In the genomic region with DNA sequence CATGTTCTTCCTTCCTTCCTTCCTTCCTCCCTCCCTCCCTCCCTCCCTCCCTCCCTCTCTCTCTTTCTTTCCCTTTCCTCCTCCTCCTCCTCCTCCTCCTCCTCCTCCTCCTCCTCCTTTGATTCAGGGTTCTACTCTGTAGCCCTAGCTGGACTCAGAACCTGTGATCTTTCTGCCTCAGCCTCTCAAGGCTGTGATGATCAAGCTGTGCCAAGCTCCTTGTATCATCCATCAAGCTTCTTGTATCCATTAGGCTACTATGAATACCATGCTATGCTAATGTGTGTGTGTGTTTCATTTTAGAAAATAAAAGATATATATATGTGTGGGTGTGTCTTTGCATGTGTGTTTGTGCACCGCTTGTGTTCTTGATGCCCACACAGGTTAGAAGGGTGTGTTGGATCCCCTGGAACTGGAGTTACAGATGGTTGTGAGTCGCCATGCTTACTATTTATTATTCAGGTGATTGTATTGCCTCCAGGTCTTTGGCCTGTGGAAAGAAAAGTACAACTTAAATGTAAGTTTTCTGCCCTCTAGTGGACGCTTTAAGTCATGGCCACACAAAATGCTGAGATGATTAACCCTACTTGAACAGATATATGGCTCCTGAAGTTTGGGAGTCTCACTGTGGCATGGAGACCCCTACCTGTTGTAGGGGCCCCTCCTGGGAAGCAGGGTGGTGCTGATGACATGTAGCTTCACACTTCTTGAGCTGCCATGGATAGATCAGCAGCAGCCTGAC, we compare ENCODE assay signal across 8 mouse cellular contexts. TPM values are rescaled to one million over a fixed set of nuclear protein-coding genes. Genes with fewer than 3 reads are reported as not detected.
A peak's percentile ranks its signal among the peaks of the same experiment; 100 is the strongest.
DNase-seq lines count a peak whose midpoint lies in the region; ATAC-seq and TF ChIP-seq lines count a peak whose summit lies in the region.

No protein-coding gene starts in this region.

- no peak overlapping the region for H3K4me3 ChIP-seq in lung, embryonic 14.5 days (ENCODE audit: low read depth, low read length)
- no peak overlapping the region for H3K4me3 ChIP-seq in hindbrain, embryonic 14.5 days (replicated peaks; ENCODE audit: low read length)

- no peaks in the 10 kb centered on the region for H3K27me3 ChIP-seq in lung, embryonic 14.5 days (ENCODE audit: insufficient read depth, low read length)
- no peaks in the 10 kb centered on the region for H3K27me3 ChIP-seq in hindbrain, embryonic 14.5 days (ENCODE audit: control insufficient read depth, insufficient read depth, low read length)

- ATAC-seq in lung, embryonic 14.5 days (ENCODE audit: insufficient read depth) = peak; percentile 28; the same call in 1 of the 2 replicates
- ATAC-seq in hindbrain, embryonic 14.5 days (ENCODE audit: low FRiP score) = no peak

- DNase-seq in lung, embryonic 14.5 days = peak; percentile 86
- no peak for DNase-seq in lung, postnatal 4 days
- peak; percentile 63 for DNase-seq in brain, adult 2 months (ENCODE audit: low read depth, low spot score)
- peak; percentile 74 for DNase-seq in hindbrain, embryonic 14.5 days (ENCODE audit: low spot score)
- peak; percentile 46 for DNase-seq in lung, postnatal 10 days
- no peak for DNase-seq in adrenal gland, postnatal 36 days
- no peak for DNase-seq in urinary bladder, postnatal 36 days (ENCODE audit: low spot score in 2 of 2)
- no peak for DNase-seq in adrenal gland, postnatal 4 days (ENCODE audit: low spot score in 2 of 2)

- H3K9me3 ChIP-seq in lung, embryonic 14.5 days (ENCODE audit: low read depth, low read length) = no peaks in the 10 kb centered on the region; the same call in 1 of the 2 replicates
- H3K9me3 ChIP-seq in hindbrain, embryonic 14.5 days (ENCODE audit: control insufficient read depth, low read length) = no peaks in the 10 kb centered on the region

- peak; percentile 77 for TF ChIP-seq CTCF in lung, embryonic 14.5 days (IDR thresholded peaks at IDR 0.05; ENCODE audit: low read depth)

- no peak overlapping the region for H3K9ac ChIP-seq in lung, embryonic 14.5 days
- no peak overlapping the region for H3K9ac ChIP-seq in hindbrain, embryonic 14.5 days

- 22% methylated on average over 3 of the region's 3 CpGs for WGBS in lung, embryonic 14.5 days
- 20% methylated on average over 3 of the region's 3 CpGs for WGBS in hindbrain, embryonic 14.5 days

- no peak overlapping the region for H3K4me2 ChIP-seq in lung, embryonic 14.5 days
- no peak overlapping the region for H3K4me2 ChIP-seq in hindbrain, embryonic 14.5 days (replicated peaks)

- H3K36me3 ChIP-seq in lung, embryonic 14.5 days (ENCODE audit: insufficient read depth) = no peaks in the 10 kb centered on the region
- H3K36me3 ChIP-seq in hindbrain, embryonic 14.5 days (replicated peaks; ENCODE audit: control insufficient read depth, insufficient read depth) = no peaks in the 10 kb centered on the region

- H3K27ac ChIP-seq in lung, embryonic 14.5 days (ENCODE audit: low read depth) = no peak overlapping the region
- no peak overlapping the region for H3K27ac ChIP-seq in hindbrain, embryonic 14.5 days

- peaks cover under 1% of the 10 kb centered on the region; the same call in 1 of the 2 replicates for H3K4me1 ChIP-seq in lung, embryonic 14.5 days (ENCODE audit: insufficient read depth)
- H3K4me1 ChIP-seq in hindbrain, embryonic 14.5 days (replicated peaks; ENCODE audit: control insufficient read depth, insufficient read depth, low read length) = no peaks in the 10 kb centered on the region

RNA-seq across cellular contexts. Expression of gene D630039A03Rik, which starts 11.5 kb away (rescaled TPM):
- 2.2 and 2.3 TPM in 2 replicates for polyA plus RNA-seq in lung, embryonic 14.5 days (2014; fragmentation: Nextera tagmentation; extraction: Ambion mirVana)
- polyA plus RNA-seq in hindbrain, embryonic 14.5 days (2014; fragmentation: Nextera tagmentation; extraction: Ambion mirVana) = 0.07 and 0.21 TPM in 2 replicates
- 10 to 100 TPM in 1 of 2 experiments, 1 to 10 TPM in 1; 9.8 to 15.0 TPM for total RNA-seq in adrenal gland, postnatal 36 days (2021)
- total RNA-seq in adrenal gland, postnatal 4 days (2021) = 10 to 100 TPM; 10.1 to 10.2 TPM

RNA-seq across cellular contexts. Expression of gene Txn1, which starts 28.6 kb away (rescaled TPM):
- polyA plus RNA-seq in lung, embryonic 14.5 days (2014; fragmentation: Nextera tagmentation; extraction: Ambion mirVana) = 472 and 487 TPM in 2 replicates
- 300 and 316 TPM in 2 replicates for polyA plus RNA-seq in hindbrain, embryonic 14.5 days (2014; fragmentation: Nextera tagmentation; extraction: Ambion mirVana)
- 100 to 1,000 TPM; 327 to 337 TPM for total RNA-seq in adrenal gland, postnatal 36 days (2021)
- 100 to 1,000 TPM; 263 to 266 TPM for total RNA-seq in adrenal gland, postnatal 4 days (2021)

Comparison
In these comparisons a context has a peak if more than half of its experiments do, and no peak if none do; other contexts are left out.
1. DNase-seq: peak in lung, embryonic 14.5 days (single experiment), brain, adult 2 months (single experiment), hindbrain, embryonic 14.5 days (single experiment) and lung, postnatal 10 days (single experiment); none in lung, postnatal 4 days (0 of 2), adrenal gland, postnatal 36 days (0 of 2), urinary bladder, postnatal 36 days (0 of 2) and adrenal gland, postnatal 4 days (0 of 2).